Mouse (Mus musculus) fibroblast of lung, adult 2 months (primary cell): ENCODE data around the gene Bnc2.

Experiments used
- DNase-seq: peaks from one replicate; pipeline ENCODE4 v3.0.0-alpha.2; 2011; ENCODE audit warnings: low read depth

Gene Bnc2

GRCm38 (mm10) chr4:84507551-84507950, 167.5 kb downstream of the Bnc2 start:
- DNase-seq: no peak

- DNase-seq: no peak
Measured at GRCm38 (mm10) chr4:84502581-84503269, 172.3 kb downstream of the Bnc2 start.

GRCm38 (mm10) chr4:84500796-84501349, 174.2 kb downstream of the Bnc2 start:
- no peak for DNase-seq

- DNase-seq: no peak
Measured at GRCm38 (mm10) chr4:84500259-84500658, 174.8 kb downstream of the Bnc2 start.

- no peak for DNase-seq
Measured at GRCm38 (mm10) chr4:84498469-84498868, 176.6 kb downstream of the Bnc2 start.

GRCm38 (mm10) chr4:84488323-84488722, 186.8 kb downstream of the Bnc2 start:
- DNase-seq: no peak

GRCm38 (mm10) chr4:84482680-84483079, 192.4 kb downstream of the Bnc2 start:
- no peak for DNase-seq

GRCm38 (mm10) chr4:84472643-84473042, 202.4 kb downstream of the Bnc2 start:
- DNase-seq: no peak

- DNase-seq: no peak
Measured at GRCm38 (mm10) chr4:84470106-84470885, 204.8 kb downstream of the Bnc2 start.

GRCm38 (mm10) chr4:84469400-84469799, 205.7 kb downstream of the Bnc2 start:
- no peak for DNase-seq

- DNase-seq: no peak
Measured at GRCm38 (mm10) chr4:84467722-84468121, 207.4 kb downstream of the Bnc2 start.

GRCm38 (mm10) chr4:84458218-84458560, 216.9 kb downstream of the Bnc2 start:
- peak; percentile 27 for DNase-seq

- DNase-seq: peak; percentile 93
Measured at GRCm38 (mm10) chr4:84457512-84458217, 217.4 kb downstream of the Bnc2 start.

GRCm38 (mm10) chr4:84456853-84457249, 218.2 kb downstream of the Bnc2 start:
- no peak for DNase-seq

- DNase-seq: no peak
Measured at GRCm38 (mm10) chr4:84456198-84456852, 218.8 kb downstream of the Bnc2 start.

- DNase-seq: no peak
Measured at GRCm38 (mm10) chr4:84454493-84454892, 220.6 kb downstream of the Bnc2 start.

GRCm38 (mm10) chr4:84453586-84453985, 221.5 kb downstream of the Bnc2 start:
- DNase-seq: no peak

- DNase-seq: no peak
Measured at GRCm38 (mm10) chr4:84452642-84453041, 222.4 kb downstream of the Bnc2 start.

GRCm38 (mm10) chr4:84449246-84450005, 225.6 kb downstream of the Bnc2 start:
- no peak for DNase-seq

GRCm38 (mm10) chr4:84433324-84433723, 241.8 kb downstream of the Bnc2 start:
- no peak for DNase-seq
